Mouse (Mus musculus): ENCODE measurements at regions not wholly inside any gene's neighbourhood (a gene's known extent, or its start where the extent isn't known, plus 50 kb on each side); places are given as distances from the start of the nearest gene placed in this dataset.

DNA sequence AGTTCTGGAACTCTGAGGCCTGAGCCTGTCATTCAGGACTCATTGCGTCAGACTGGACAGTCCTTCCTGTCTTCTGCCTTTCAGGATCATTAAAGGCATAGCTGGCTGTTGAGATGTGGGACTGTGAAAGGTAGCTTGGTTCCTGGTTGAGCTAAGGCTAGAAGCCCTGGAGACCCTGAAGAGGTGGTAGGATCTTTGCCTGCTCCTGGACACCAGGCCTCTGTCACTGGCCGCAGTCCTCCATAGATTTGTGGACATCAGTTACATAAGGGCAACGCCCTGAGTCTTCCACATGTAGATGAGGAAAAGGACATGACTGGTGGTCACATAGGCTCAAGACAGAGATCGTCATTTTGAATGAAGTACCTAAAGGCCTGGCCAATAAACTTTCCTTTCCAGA, 127.9 kb downstream of the Opa1 start:
- DNase-seq, result no peak

DNA sequence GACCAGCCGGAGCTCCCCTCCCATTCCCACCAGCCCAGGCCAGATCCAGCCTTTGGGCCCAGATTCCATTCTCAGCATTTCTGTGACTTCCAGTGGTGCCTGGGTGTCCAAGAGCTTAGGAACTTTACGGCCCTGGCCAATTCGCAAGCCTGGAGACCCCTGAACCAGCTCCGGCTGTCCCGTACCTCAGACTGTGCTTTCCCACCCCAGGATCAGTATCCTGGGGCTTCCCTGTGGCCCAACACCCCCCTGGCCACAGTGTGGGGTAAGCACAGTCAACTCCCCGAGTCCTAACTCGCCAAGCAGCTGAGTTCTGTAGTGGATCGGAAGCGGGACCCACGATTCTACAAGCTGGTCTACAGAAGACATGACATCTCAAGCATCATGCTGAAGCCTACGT, 128.5 kb downstream of the Opa1 start:
- DNase-seq, result no peak

GRCm38 (mm10) chr16:29709072-29709471, 129.9 kb downstream of the Opa1 start:
- DNase-seq, result no peak

DNA sequence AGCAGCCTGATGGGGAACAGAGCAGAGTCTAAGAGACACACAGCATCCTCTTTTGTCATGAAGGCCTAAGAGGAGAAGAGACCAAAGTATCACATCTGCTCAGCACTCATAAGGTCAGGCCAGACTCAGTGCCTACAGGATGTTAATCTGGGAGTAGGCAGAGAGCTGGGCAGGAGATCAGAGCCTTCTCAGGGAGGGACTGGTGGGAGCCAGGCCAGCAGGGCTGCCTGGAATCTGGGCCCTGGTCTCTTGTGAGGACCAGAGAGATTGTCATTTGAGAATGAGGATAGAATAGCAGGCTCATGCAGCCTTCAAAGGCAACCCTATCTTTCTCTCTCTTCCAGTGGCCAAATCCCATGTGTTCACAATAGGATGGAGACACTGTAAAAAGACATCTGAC, 132.3 kb downstream of the Opa1 start:
- DNase-seq, result no peak

- no peak for DNase-seq
These were observed 133.0 kb downstream of the Opa1 start for GRCm38 (mm10) chr16:29711912-29712681.

GRCm38 (mm10) chr16:29714612-29715127, 135.5 kb downstream of the Opa1 start:
- DNase-seq, result peak in 1 of 2 experiments; percentile 13

- DNase-seq, result no peak
These were observed 139.8 kb downstream of the Opa1 start for GRCm38 (mm10) chr16:29718965-29719364.

DNA sequence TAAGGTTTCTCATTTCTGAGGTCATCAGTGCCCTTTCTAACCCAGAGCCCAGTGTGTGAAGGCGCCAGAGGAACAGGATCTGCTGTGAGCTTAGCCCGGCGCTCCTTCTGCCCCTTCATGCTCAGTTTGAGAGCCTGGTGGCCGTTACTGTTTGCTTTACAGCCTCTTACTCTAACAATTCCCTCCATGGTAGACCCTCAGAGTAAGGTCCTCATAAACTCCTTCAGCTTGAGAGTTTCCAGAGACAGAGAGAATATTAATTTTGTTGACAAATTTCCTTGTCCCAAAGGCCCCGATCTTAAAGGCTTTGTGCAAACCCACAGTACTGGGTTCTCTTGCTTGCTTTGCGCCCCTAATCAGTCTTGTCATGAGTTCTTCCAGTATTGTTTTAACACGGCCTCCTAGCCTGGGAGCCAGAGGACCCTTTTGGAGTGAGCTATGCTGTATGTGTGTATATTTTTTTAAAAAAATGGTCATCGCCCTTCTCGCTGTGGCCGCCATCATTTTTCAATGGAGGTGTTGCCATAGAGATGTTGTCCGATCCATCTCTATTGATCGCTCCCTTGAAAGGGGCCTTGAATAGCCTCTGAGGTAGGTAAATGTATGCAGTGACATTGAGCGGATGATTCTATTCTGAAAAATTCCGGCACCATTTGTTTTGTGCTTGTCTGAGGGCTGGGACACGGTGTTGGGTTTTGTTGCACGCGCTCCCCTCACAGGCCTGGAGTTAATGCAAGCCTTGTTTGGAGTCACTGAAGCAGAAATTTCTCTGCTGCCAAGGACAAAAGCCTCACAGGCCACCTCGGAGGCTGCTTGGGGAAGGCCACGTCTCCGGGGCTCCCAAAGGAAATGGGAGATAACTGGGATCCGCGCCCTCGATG, 140.7 kb downstream of the Opa1 start:
- no peak for DNase-seq

- DNase-seq, result no peak
These were observed 146.0 kb downstream of the Opa1 start for GRCm38 (mm10) chr16:29725153-29725552.

DNA sequence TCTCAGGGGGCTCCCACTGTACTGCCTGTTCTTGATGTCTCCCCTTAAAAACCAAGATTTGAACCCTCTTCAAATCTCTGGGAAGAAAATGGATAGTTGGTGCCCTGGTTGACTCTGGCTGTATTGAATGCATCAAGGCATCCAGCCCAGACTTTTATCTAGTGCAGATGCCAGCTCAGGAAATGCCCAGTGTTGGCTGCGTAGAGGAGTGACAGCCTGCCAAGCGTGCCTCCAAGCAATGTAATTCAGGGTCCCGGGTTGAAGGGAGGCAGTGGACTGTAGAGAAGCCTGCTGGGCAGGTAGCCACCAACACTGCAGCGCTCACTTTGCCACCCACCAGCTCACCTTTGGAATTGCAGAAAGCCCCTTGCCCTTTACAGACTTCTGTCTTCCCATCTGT, 146.4 kb downstream of the Opa1 start:
- no peak for DNase-seq

GRCm38 (mm10) chr16:29727397-29727796, 148.3 kb downstream of the Opa1 start:
- DNase-seq, result no peak

DNA sequence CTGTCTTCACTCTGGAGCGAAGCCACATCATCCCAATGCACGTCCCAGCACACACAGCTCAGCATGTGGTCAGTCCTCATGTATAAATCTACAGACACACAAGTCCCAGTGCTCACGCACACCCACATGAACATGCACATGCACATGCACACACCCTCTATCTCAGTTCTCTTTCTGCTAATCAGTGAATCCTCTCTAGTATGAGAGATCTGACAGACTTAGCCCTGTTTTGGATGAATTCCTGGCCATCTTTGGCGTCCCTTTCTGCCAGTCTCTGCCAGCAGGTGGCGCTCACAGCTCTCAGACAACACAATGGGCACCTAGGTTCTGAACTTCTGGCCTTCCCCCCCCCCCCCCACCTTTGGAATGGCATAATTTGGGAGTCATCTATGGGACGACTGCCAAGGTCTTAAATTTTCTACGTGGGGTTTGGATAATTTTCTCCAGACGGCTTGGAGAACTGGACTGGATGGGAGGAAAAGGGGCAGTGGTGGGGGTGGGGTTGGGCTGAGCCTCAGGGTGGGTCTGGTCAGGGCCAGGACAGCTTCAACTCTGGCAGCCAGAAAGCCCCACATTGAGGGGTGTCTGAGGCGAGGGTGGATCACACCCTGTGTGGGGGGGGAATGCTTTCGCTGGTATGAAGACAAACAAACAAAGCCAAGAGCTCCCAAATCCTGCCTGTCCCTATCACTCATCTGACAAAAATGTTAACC, 149.8 kb downstream of the Opa1 start:
- DNase-seq, result peak; percentile 81 to 92

DNA sequence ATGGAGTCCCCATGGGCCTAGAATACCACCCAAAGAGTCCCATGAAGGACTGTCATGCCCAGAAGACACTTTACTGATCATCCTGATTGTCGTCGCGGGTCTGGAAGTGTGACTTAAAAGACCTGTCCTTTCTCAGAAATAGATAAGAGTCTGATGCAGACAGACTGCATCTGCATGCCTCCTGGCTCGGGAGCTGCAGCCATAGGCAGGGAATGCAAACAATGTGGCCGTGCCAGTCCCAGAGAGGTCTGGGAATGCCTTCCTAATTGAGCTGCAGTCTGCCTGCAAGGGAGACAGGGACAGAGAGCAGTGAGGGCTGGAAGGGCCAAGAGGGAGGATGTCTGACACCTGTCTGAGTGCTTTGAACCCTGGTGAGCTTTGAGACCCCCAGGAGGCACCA, 150.9 kb downstream of the Opa1 start:
- DNase-seq, result no peak

DNA sequence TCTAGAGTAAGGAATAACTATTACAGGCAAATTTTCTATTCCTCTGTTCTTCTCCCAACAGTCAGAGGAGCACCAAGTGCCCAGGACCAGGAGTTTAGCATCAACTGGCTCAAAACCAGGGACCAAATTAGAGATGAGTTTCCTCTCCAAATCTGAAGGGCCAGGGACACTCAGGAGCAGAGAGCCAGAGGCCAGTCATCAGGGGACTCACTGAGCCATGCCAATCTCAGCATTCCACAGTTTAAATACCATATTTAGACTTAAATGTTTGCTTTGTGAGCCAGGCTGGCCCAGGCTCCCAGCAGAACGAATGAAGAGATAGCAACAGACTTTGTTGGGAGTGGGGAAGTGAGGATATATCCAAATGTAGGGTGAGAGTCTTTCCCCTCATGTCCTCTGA, 153.8 kb downstream of the Opa1 start:
- DNase-seq, result peak in 1 of 2 experiments; percentile 31

DNA sequence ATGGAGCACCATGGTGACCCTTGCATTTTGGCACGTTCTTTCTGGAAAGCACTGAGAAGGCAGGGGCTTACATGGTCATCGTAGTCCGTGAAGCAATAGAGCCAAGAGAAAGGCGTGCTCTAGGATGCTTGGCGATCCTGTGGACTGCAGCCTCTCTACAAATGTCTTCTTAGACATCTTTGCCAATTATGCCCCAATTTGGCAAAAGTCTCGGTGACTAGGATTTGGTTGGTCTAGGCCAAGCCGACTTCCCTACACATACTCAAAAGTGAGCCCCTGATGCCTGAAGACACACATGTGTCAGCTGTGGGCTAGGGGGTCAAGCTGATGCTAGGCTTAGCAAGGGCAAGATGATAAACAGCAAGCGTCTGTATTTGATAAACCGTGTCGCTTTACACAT, 154.7 kb downstream of the Opa1 start:
- peak in 1 of 2 experiments; percentile 26 for DNase-seq

DNA sequence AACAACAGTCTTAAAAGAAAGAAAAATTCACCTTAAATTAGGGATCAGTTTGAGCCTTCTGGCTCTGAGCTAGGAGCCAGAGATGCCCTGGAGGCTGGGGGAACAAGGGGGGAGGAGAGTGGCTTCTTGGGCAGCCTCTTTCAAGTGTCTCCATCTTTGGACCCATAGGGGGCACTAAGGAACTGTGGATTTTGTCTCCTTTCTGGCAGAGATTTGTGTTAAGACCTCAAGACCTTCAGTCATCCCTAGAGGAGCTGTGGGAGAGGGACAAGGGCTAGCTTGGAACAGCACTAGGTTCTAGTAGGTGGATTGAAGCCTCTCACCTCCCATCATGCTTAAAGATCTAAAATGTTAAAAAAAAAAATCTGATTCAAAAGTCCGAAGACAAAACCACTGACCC, 155.2 kb downstream of the Opa1 start:
- DNase-seq, result peak; percentile 68 to 78

DNA sequence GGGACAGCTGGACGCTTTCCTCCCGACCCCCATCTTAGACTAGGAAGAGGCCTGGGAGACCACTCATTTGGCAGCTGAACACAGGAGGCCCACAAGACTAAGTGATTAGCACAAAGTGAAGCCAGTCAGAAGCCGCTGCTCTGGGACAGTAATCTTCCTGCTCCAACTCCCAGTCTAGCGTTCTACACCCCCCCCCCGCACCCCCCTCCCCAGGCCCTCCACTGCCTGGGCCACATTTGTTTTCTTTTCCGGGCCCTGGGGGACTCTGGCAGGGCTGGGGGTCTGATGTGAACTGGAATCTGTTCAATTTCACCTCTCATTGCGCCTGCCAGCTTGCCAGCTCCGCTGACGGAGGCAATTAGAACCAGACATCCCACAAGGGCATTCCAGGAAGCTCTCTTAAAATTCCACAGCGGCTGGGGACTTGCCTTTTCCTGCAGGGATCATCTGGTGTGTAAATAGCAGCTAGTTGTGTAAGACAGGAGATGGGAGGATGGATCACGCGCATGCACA, 155.7 kb downstream of the Opa1 start:
- DNase-seq, result peak; percentile 59 to 78

GRCm38 (mm10) chr16:29735371-29736008, 156.4 kb downstream of the Opa1 start:
- peak in 1 of 2 experiments; percentile 34 for DNase-seq

DNA sequence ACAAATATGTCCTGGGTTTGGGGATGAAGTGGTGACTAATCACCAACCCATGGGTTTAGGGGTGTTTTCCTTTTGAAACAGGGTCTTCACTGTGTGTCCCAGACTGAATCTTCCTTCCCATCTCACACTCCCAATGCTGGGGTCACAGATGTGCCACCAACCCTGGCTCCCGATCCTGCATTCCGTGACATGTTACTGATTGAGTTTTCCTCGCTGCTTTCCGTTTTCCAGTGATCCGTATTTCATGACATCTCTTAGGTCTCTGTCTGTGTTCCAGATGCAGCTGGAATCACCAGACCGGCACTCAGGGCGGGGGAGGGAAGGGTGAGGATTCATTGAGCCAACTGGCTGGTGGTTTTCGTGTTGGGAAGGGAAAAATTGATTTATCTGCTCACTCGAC, 157.1 kb downstream of the Opa1 start:
- DNase-seq, result peak in 1 of 2 experiments; percentile 35

DNA sequence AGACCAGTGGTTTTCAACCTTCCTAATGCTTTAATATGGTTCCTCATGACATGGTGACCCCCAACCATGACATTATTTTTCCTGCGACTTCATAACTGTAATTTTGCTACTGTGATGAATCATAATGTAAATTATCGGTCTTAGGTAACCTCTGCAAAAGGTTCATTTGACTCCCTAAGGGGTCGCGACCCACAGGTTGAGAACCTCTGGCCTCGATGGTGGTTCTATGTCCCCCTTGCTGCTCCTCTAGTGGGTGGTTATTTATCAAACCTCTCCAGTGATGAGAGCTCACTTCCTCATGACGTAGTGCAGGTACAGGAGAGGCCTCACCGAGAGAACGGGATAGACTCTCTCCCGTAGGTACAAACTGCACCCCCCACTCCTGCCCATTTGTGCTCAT, 158.9 kb downstream of the Opa1 start:
- peak in 1 of 2 experiments; percentile 9 for DNase-seq

DNA sequence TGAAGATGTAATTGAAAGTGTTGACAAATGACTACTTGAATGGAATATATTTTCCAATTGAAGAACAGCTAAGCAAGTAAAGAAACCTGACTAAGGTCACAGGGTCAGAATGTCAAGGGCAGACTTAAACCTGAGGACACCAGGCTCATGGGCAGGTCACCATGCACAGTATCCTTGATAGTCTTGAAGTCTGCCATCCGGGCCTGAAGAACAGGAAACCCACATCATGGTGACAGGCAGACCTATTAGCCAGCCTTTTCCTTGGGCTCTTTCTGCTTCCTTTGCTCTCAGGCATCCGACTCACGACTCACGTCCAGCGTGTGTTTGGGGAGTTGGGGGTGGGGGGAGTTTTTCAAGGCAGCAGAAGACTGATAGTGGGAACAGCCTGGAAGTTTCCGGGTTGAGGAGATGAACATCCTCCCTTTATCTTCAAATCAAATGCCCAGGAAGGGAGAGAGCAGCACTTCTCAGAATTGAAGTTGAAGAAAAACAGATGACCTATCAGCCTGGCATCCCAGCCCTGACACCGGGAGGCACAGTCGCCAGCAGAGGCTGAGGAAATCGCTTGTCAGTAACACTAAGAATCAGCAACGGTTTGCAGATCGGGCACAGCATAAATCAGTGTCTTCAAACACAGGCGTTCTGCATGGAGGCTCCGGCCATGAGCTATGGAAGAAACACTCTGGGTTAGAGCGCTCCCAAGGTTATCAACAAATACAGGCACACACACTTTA, 163.5 kb downstream of the Opa1 start:
- no peak for DNase-seq

GRCm38 (mm10) chr16:29745486-29745885, 166.4 kb downstream of the Opa1 start:
- DNase-seq, result no peak

Measured in kidney, postnatal 25 days (tissue).